Comparison of ENCODE assay signal across 29 mouse cellular contexts in genomic region chr11:89408774-89409173, GRCm38 (mm10).
DNase-seq lines count a peak whose midpoint lies in the region; ATAC-seq lines count a peak whose summit lies in the region.
"Had no signal": no experiment of that assay in that cellular context is flagged by ENCODE, and none has a peak within 500 bp of the region (broad histone marks: within the 10 kb centered on the region; RNA-seq: fewer than 3 reads in every experiment).

No protein-coding gene starts in this region.

- H3K4me2 ChIP-seq in limb, embryonic 11.5 days (ENCODE audit: low read depth, severe bottlenecking) = no peak overlapping the region
- no peak overlapping the region for H3K4me2 ChIP-seq in embryonic facial prominence, embryonic 14.5 days (ENCODE audit: low read depth, low read length)
- H3K4me2 ChIP-seq in limb, embryonic 12.5 days = no peak overlapping the region
- no peak overlapping the region for H3K4me2 ChIP-seq in stomach, embryonic 15.5 days
- H3K4me2 ChIP-seq: forebrain, embryonic 12.5 days; heart, embryonic 13.5 days; hindbrain, embryonic 15.5 days; liver, embryonic 15.5 days; lung, embryonic 15.5 days had no signal

- H3K9me3 ChIP-seq in limb, embryonic 11.5 days (ENCODE audit: control insufficient read depth, low read length) = no peaks in the 10 kb centered on the region
- H3K9me3 ChIP-seq in limb, embryonic 10.5 days (replicated peaks) = no peaks in the 10 kb centered on the region
- no peaks in the 10 kb centered on the region for H3K9me3 ChIP-seq in embryonic facial prominence, embryonic 14.5 days (ENCODE audit: control insufficient read depth, low read length)
- H3K9me3 ChIP-seq in limb, embryonic 12.5 days = no peaks in the 10 kb centered on the region
- H3K9me3 ChIP-seq in stomach, embryonic 15.5 days = no peaks in the 10 kb centered on the region
- H3K9me3 ChIP-seq: forebrain, embryonic 12.5 days; heart, embryonic 13.5 days; hindbrain, embryonic 10.5 days; hindbrain, embryonic 15.5 days; liver, embryonic 15.5 days; lung, embryonic 15.5 days had no signal

- H3K4me1 ChIP-seq in limb, embryonic 11.5 days (ENCODE audit: control insufficient read depth, insufficient read depth, low read length) = 0 out of 2 replicates have a peak, but pooled peaks cover 2% of the 10 kb centered on the region
- H3K4me1 ChIP-seq in limb, embryonic 10.5 days = peaks cover 18% of the 10 kb centered on the region; the same call in 1 of the 2 replicates
- no peaks in the 10 kb centered on the region; the same call in 1 of the 2 replicates for H3K4me1 ChIP-seq in embryonic facial prominence, embryonic 14.5 days (ENCODE audit: control insufficient read depth, insufficient read depth, low read length)
- H3K4me1 ChIP-seq in limb, embryonic 12.5 days (replicated peaks) = peaks cover 23% of the 10 kb centered on the region
- H3K4me1 ChIP-seq in stomach, embryonic 15.5 days = no peaks in the 10 kb centered on the region
- H3K4me1 ChIP-seq: forebrain, embryonic 12.5 days; heart, embryonic 13.5 days; hindbrain, embryonic 10.5 days; hindbrain, embryonic 15.5 days; liver, embryonic 15.5 days; lung, embryonic 15.5 days had no signal

- H3K27me3 ChIP-seq in limb, embryonic 11.5 days (ENCODE audit: control insufficient read depth, insufficient read depth, low read length) = no peaks in the 10 kb centered on the region
- H3K27me3 ChIP-seq in limb, embryonic 10.5 days (ENCODE audit: low read depth, poor library complexity, severe bottlenecking) = peaks cover 20% of the 10 kb centered on the region; the same call in 1 of the 2 replicates
- H3K27me3 ChIP-seq in embryonic facial prominence, embryonic 14.5 days (replicated peaks; ENCODE audit: control insufficient read depth, insufficient read depth, low read length) = no peaks in the 10 kb centered on the region
- H3K27me3 ChIP-seq in limb, embryonic 12.5 days = peaks cover 2% of the 10 kb centered on the region; the same call in 1 of the 2 replicates
- no peaks in the 10 kb centered on the region for H3K27me3 ChIP-seq in stomach, embryonic 15.5 days (replicated peaks)
- H3K27me3 ChIP-seq: forebrain, embryonic 12.5 days; heart, embryonic 13.5 days; hindbrain, embryonic 15.5 days; liver, embryonic 15.5 days; lung, embryonic 15.5 days had no signal

- no peak overlapping the region for H3K9ac ChIP-seq in limb, embryonic 11.5 days (ENCODE audit: low read length)
- no peak overlapping the region for H3K9ac ChIP-seq in embryonic facial prominence, embryonic 14.5 days (ENCODE audit: low read depth, low read length)
- no peak overlapping the region for H3K9ac ChIP-seq in limb, embryonic 12.5 days (replicated peaks)
- H3K9ac ChIP-seq in stomach, embryonic 15.5 days = no peak overlapping the region
- H3K9ac ChIP-seq: forebrain, embryonic 12.5 days; forebrain, postnatal 0 days; heart, embryonic 13.5 days; hindbrain, embryonic 15.5 days; liver, embryonic 15.5 days; lung, embryonic 15.5 days had no signal

- peak; percentile 43 for DNase-seq in limb, embryonic 11.5 days (ENCODE audit: low spot score)
- no peak for DNase-seq in limb, embryonic 10.5 days (ENCODE audit: low spot score)
- peak; percentile 62 for DNase-seq in embryonic facial prominence, embryonic 14.5 days (ENCODE audit: low spot score)
- no peak for DNase-seq in ovary, postnatal 10 days (ENCODE audit: low spot score)
- DNase-seq in embryo, embryonic 11 days = no peak
- DNase-seq: adrenal gland, adult 2 months; adrenal gland, postnatal 36 days; B cell, adult 2 months; cerebellum, adult 18-20 months; cerebellum, postnatal 10 days; forebrain, postnatal 0 days; heart, adult 2 months; heart, postnatal 10 days; kidney, adult 18-20 months; kidney, postnatal 14 days; layer of hippocampus, adult 9-11 months; midbrain, embryonic 14.5 days; right cerebral cortex, postnatal 25 days had no signal

- no peaks in the 10 kb centered on the region for H3K36me3 ChIP-seq in limb, embryonic 11.5 days (ENCODE audit: control insufficient read depth, insufficient read depth, low read length)
- H3K36me3 ChIP-seq in limb, embryonic 10.5 days = no peaks in the 10 kb centered on the region
- H3K36me3 ChIP-seq in embryonic facial prominence, embryonic 14.5 days (ENCODE audit: control insufficient read depth, insufficient read depth, low read length) = no peaks in the 10 kb centered on the region
- H3K36me3 ChIP-seq in limb, embryonic 12.5 days = no peaks in the 10 kb centered on the region
- H3K36me3 ChIP-seq in stomach, embryonic 15.5 days = no peaks in the 10 kb centered on the region
- H3K36me3 ChIP-seq: forebrain, embryonic 12.5 days; heart, embryonic 13.5 days; hindbrain, embryonic 10.5 days; hindbrain, embryonic 15.5 days; liver, embryonic 15.5 days; lung, embryonic 15.5 days had no signal

- no peak overlapping the region for H3K4me3 ChIP-seq in limb, embryonic 11.5 days (ENCODE audit: low read depth, low read length)
- no peak overlapping the region for H3K4me3 ChIP-seq in limb, embryonic 10.5 days
- H3K4me3 ChIP-seq in embryonic facial prominence, embryonic 14.5 days (ENCODE audit: low read depth, low read length) = no peak overlapping the region
- no peak overlapping the region for H3K4me3 ChIP-seq in limb, embryonic 12.5 days (replicated peaks)
- H3K4me3 ChIP-seq in stomach, embryonic 15.5 days (replicated peaks) = no peak overlapping the region
- H3K4me3 ChIP-seq: forebrain, embryonic 12.5 days; heart, adult 2 months; heart, embryonic 13.5 days; hindbrain, embryonic 10.5 days; hindbrain, embryonic 15.5 days; liver, embryonic 15.5 days; lung, embryonic 15.5 days had no signal

- peak; percentile 26; the same call in 1 of the 2 replicates for ATAC-seq in limb, embryonic 11.5 days (ENCODE audit: insufficient number of reproducible peaks, low FRiP score, low TSS enrichment, low read depth)
- peak; percentile 65; the same call in 1 of the 2 replicates for ATAC-seq in embryonic facial prominence, embryonic 14.5 days (ENCODE audit: low read depth)
- ATAC-seq in limb, embryonic 12.5 days (ENCODE audit: insufficient number of reproducible peaks, insufficient read depth, low FRiP score, low TSS enrichment, low read depth) = peak; percentile 47; the same call in 1 of the 2 replicates
- peak; percentile 43; the same call in 1 of the 2 replicates for ATAC-seq in stomach, embryonic 15.5 days (ENCODE audit: insufficient read depth, low FRiP score, low read depth)
- ATAC-seq in inflammation-experienced regulatory T-cells, adult 6 months = no peak
- ATAC-seq: activated CD4-positive, CD25-positive, alpha-beta regulatory T cell, adult 4 months; forebrain, postnatal 0 days had no signal

- WGBS in limb, embryonic 11.5 days = 62% methylated on average over 6 of the region's 6 CpGs
- WGBS in limb, embryonic 10.5 days = 80% methylated on average over 6 of the region's 6 CpGs
- 55% methylated on average over 6 of the region's 6 CpGs for WGBS in embryonic facial prominence, embryonic 14.5 days
- WGBS in limb, embryonic 12.5 days = 52% methylated on average over 6 of the region's 6 CpGs
- 53% methylated on average over 6 of the region's 6 CpGs for WGBS in stomach, embryonic 15.5 days

- no peak overlapping the region for H3K27ac ChIP-seq in limb, embryonic 11.5 days (replicated peaks; ENCODE audit: low read depth, low read length)
- no peak overlapping the region for H3K27ac ChIP-seq in limb, embryonic 10.5 days
- peak overlapping the region; percentile 10; the same call in 1 of the 2 replicates for H3K27ac ChIP-seq in embryonic facial prominence, embryonic 14.5 days (replicated peaks; ENCODE audit: low read depth, low read length)
- peak overlapping the region; percentile 66 for H3K27ac ChIP-seq in limb, embryonic 12.5 days
- H3K27ac ChIP-seq in stomach, embryonic 15.5 days = 0 out of 2 replicates have a peak overlapping the region, but pooled peaks have one; percentile 27
- H3K27ac ChIP-seq: forebrain, embryonic 12.5 days; heart, adult 2 months; heart, embryonic 13.5 days; hindbrain, embryonic 10.5 days; hindbrain, embryonic 15.5 days; liver, embryonic 15.5 days; lung, embryonic 15.5 days; macrophage had no signal

Comparison
In these comparisons a context has a peak if more than half of its experiments do, and no peak if none do; other contexts are left out.
1. DNase-seq: peak in limb, embryonic 11.5 days (single experiment) and embryonic facial prominence, embryonic 14.5 days (single experiment); none in limb, embryonic 10.5 days (single experiment), ovary, postnatal 10 days (single experiment) and embryo, embryonic 11 days (single experiment).
2. H3K27ac ChIP-seq: peak in embryonic facial prominence, embryonic 14.5 days (single experiment), limb, embryonic 12.5 days (single experiment) and stomach, embryonic 15.5 days (single experiment); none in limb, embryonic 11.5 days (single experiment) and limb, embryonic 10.5 days (single experiment).